Mouse (Mus musculus) intestine, embryonic 14.5 days (tissue): ENCODE results near the gene Trim50. TPM values are rescaled to one million over a fixed set of nuclear protein-coding genes. Genes with fewer than 3 reads are reported as not detected.
"Not testable (repeated sequence)": the region's sequence is repeated elsewhere in the genome, so short reads cannot be mapped to it uniquely, and the experiment has no call there.

Experiments used
- ATAC-seq: fragments of 200-750 bp; cut with Nextera tagmentation; replicated peaks from 2 replicates; pipeline ENCODE4 v1.8.0; 2017; ENCODE audit warnings: low read depth, moderate number of reproducible peaks, moderate TSS enrichment, moderate library complexity; ENCODE audit not compliant: low FRiP score, low TSS enrichment
- DNase-seq: peaks from one replicate; pipeline ENCODE4 v3.0.0-alpha.2; 2018; ENCODE audit warnings: low spot score
- H3K27ac ChIP-seq: fragments of 300-500 bp; sonication (generic); 2 replicates; pipeline ENCODE4 v1.5.1; 2014; ENCODE audit warnings: low read depth, mild to moderate bottlenecking, control low read depth
- H3K27me3 ChIP-seq: fragments of 300-500 bp; sonication (generic); replicated peaks from 2 replicates; pipeline ENCODE4 v1.6.1; 2014; ENCODE audit warnings: low read length, control low read depth; ENCODE audit not compliant: control insufficient read depth, insufficient read depth
- H3K36me3 ChIP-seq: fragments of 300-500 bp; sonication (generic); 2 replicates; pipeline ENCODE4 v1.6.1; 2014; ENCODE audit warnings: low read length, control low read depth; ENCODE audit not compliant: control insufficient read depth, insufficient read depth
- H3K4me1 ChIP-seq: fragments of 300-500 bp; sonication (generic); replicated peaks from 2 replicates; pipeline ENCODE4 v1.6.1; 2014; ENCODE audit warnings: low read length, control low read depth, mixed read lengths; ENCODE audit not compliant: control insufficient read depth, insufficient read depth
- H3K4me2 ChIP-seq: fragments of 300-500 bp; sonication (generic); 2 replicates; pipeline ENCODE4 v1.6.1; 2014; ENCODE audit warnings: low read length
- H3K4me3 ChIP-seq: fragments of 300-500 bp; sonication (generic); 2 replicates; pipeline ENCODE4 v1.5.1; 2014; ENCODE audit warnings: low read depth, low read length, control low read depth, mixed read lengths
- H3K9ac ChIP-seq: fragments of 300-500 bp; sonication (generic); 2 replicates; pipeline ENCODE4 v1.6.1; 2014; ENCODE audit warnings: mild to moderate bottlenecking, low read length
- H3K9me3 ChIP-seq: fragments of 300-500 bp; sonication (generic); 2 replicates; pipeline ENCODE4 v1.6.1; 2016; ENCODE audit warnings: low read length, control low read depth; ENCODE audit not compliant: control insufficient read depth
- whole genome bisulfite sequencing: fragments of 180-500 bp; shearing (Covaris S2); extraction: QIAGEN DNeasy Blood & Tissue Kit; methylation state at CpG from one replicate; pipeline ENCODE4 v1.1.7; 2014; 5-methylcytosine and 5-hydroxymethylcytosine counted together
- polyA plus RNA-seq: library from polyadenylated mRNA; unstranded; fragments of >200 nt; fragmentation: Nextera tagmentation; extraction: Ambion mirVana; gene quantifications from 2 replicates; pipeline ENCODE4 v1.2.1, GENCODE M21; 2014

The Trim50 gene
- polyA plus RNA-seq, 1 experiment from 2014 or later, result not detected

- Histone ChIP-seq H3K4me2 (no peak overlapping the region), H3K9ac (no peak overlapping the region), H3K27me3 (no peaks in the 10 kb centered on the region), H3K4me1 (no peaks in the 10 kb centered on the region), H3K4me3 (no peak overlapping the region), H3K9me3 (no peaks in the 10 kb centered on the region), H3K36me3 (no peaks in the 10 kb centered on the region), H3K27ac (no peak overlapping the region)
- 81% methylated on average over 2 of the region's 2 CpGs for whole genome bisulfite sequencing
- DNase-seq, result no peak
- no peak for ATAC-seq
Observed at GRCm38 (mm10) chr5:135359772-135360171, 6.7 kb downstream of the Trim50 start.

GRCm38 (mm10) chr5:135362572-135362971 is 9.5 kb downstream of the Trim50 start:
- WGBS, result 86% methylated on average over 3 of the region's 3 CpGs
- H3K27me3 ChIP-seq, result no peaks in the 10 kb centered on the region
- no peaks in the 10 kb centered on the region for H3K4me1 ChIP-seq
- no peak for DNase-seq
- no peak overlapping the region for H3K9ac ChIP-seq
- H3K4me2 ChIP-seq, result no peak overlapping the region
- H3K36me3 ChIP-seq, result no peaks in the 10 kb centered on the region
- no peak overlapping the region for H3K27ac ChIP-seq
- no peak for ATAC-seq
- H3K4me3 ChIP-seq, result no peak overlapping the region
- H3K9me3 ChIP-seq, result no peaks in the 10 kb centered on the region

- no peak overlapping the region for H3K4me2 ChIP-seq
- WGBS, result 36% methylated on average over 12 of the region's 12 CpGs
- H3K27me3 ChIP-seq, result no peaks in the 10 kb centered on the region
- H3K27ac ChIP-seq, result no peak overlapping the region
- DNase-seq (peak; percentile 61), ATAC-seq (peak; percentile 75; the same call in 1 of the 2 replicates)
- no peak overlapping the region for H3K4me3 ChIP-seq
- H3K9me3 ChIP-seq, result no peaks in the 10 kb centered on the region
- no peaks in the 10 kb centered on the region for H3K36me3 ChIP-seq
- H3K9ac ChIP-seq, result no peak overlapping the region
- no peaks in the 10 kb centered on the region for H3K4me1 ChIP-seq
Observed at GRCm38 (mm10) chr5:135363540-135363939, 10.4 kb downstream of the Trim50 start.

- Histone ChIP-seq H3K9ac (no peak overlapping the region), H3K4me1 (peaks cover 11% of the 10 kb centered on the region), H3K4me3 (no peak overlapping the region), H3K36me3 (peaks cover 10% of the 10 kb centered on the region), H3K4me2 (no peak overlapping the region), H3K9me3 (no peaks in the 10 kb centered on the region), H3K27ac (no peak overlapping the region), H3K27me3 (no peaks in the 10 kb centered on the region)
- WGBS, result 59% methylated on average over 6 of the region's 6 CpGs
- DNase-seq, result no peak
- no peak for ATAC-seq
Observed at GRCm38 (mm10) chr5:135367841-135368240, 14.7 kb downstream of the Trim50 start.

- H3K9ac ChIP-seq, result no peak overlapping the region
- no peak overlapping the region for H3K4me3 ChIP-seq
- no peaks in the 10 kb centered on the region for H3K9me3 ChIP-seq
- no peak overlapping the region for H3K27ac ChIP-seq
- no peak overlapping the region for H3K4me2 ChIP-seq
- WGBS, result 83% methylated on average over 6 of the region's 6 CpGs
- DNase-seq, result no peak
- no peak for ATAC-seq
- peaks cover 14% of the 10 kb centered on the region for H3K36me3 ChIP-seq
- no peaks in the 10 kb centered on the region for H3K27me3 ChIP-seq
- peaks cover 11% of the 10 kb centered on the region for H3K4me1 ChIP-seq
Observed at GRCm38 (mm10) chr5:135368312-135368711, 15.2 kb downstream of the Trim50 start.

- Histone ChIP-seq H3K9ac (peak overlapping the region; percentile 76), H3K4me3 (peak overlapping the region; percentile 94), H3K27ac (peak overlapping the region; percentile 67), H3K4me1 (peaks cover 11% of the 10 kb centered on the region), H3K4me2 (peak overlapping the region; percentile 84), H3K36me3 (peaks cover 23% of the 10 kb centered on the region)
- not testable (repeated sequence) for DNase-seq, H3K9me3 ChIP-seq, ATAC-seq, H3K27me3 ChIP-seq
- WGBS, result 58% methylated on average over 9 of the region's 9 CpGs
Observed at GRCm38 (mm10) chr5:135369196-135369595, 16.1 kb downstream of the Trim50 start.

- under 1% methylated on average over 64 of the region's 64 CpGs for WGBS
- peak; percentile 73 for ATAC-seq
- no peaks in the 10 kb centered on the region for H3K9me3 ChIP-seq
- DNase-seq, result peak; percentile 100
- H3K27ac ChIP-seq, result peak within 1 kb of the TSS; percentile 67
- H3K27me3 ChIP-seq, result no peaks in the 10 kb centered on the region
- H3K9ac ChIP-seq, result peak within 1 kb of the TSS; percentile 76
- H3K4me3 ChIP-seq, result peak within 1 kb of the TSS; percentile 94
- peaks cover 31% of the 10 kb centered on the region for H3K36me3 ChIP-seq
- H3K4me1 ChIP-seq, result peaks cover 11% of the 10 kb centered on the region
- peak within 1 kb of the TSS; percentile 84 for H3K4me2 ChIP-seq
Observed at GRCm38 (mm10) chr5:135369787-135370654, 16.9 kb downstream of the Trim50 start, which contains the start of gene Nsun5. Nsun5 (plus strand) TSS chr5:135369953.

GRCm38 (mm10) chr5:135371195-135371594 is 18.1 kb downstream of the Trim50 start:
- ATAC-seq, result no peak
- no peak overlapping the region for H3K27ac ChIP-seq
- DNase-seq, result no peak
- H3K27me3 ChIP-seq, result no peaks in the 10 kb centered on the region
- H3K4me3 ChIP-seq, result no peak overlapping the region
- peaks cover 11% of the 10 kb centered on the region for H3K4me1 ChIP-seq
- no peak overlapping the region for H3K9ac ChIP-seq
- H3K4me2 ChIP-seq, result no peak overlapping the region
- 94% methylated on average over 13 of the region's 13 CpGs for WGBS
- H3K36me3 ChIP-seq, result peaks cover 43% of the 10 kb centered on the region
- H3K9me3 ChIP-seq, result no peaks in the 10 kb centered on the region

- no peaks in the 10 kb centered on the region for H3K9me3 ChIP-seq
- H3K9ac ChIP-seq, result no peak overlapping the region
- WGBS, result 96% methylated on average over 5 of the region's 5 CpGs
- no peaks in the 10 kb centered on the region for H3K27me3 ChIP-seq
- ATAC-seq (no peak), DNase-seq (no peak)
- peaks cover 65% of the 10 kb centered on the region for H3K36me3 ChIP-seq
- H3K4me2 ChIP-seq, result no peak overlapping the region
- H3K4me1 ChIP-seq, result peaks cover 11% of the 10 kb centered on the region
- H3K27ac ChIP-seq, result no peak overlapping the region
- H3K4me3 ChIP-seq, result no peak overlapping the region
Observed at GRCm38 (mm10) chr5:135373601-135374000, 20.5 kb downstream of the Trim50 start.
